Mouse (Mus musculus): ENCODE data around the gene Mthfd2l. TPM values are rescaled to one million over a fixed set of nuclear protein-coding genes. Genes with fewer than 3 reads are reported as not detected.

Mthfd2l gene
- 98.7 and 108 TPM in 2 replicates for polyA plus RNA-seq (2014; fragmentation: Nextera tagmentation; extraction: Ambion mirVana)

DNA sequence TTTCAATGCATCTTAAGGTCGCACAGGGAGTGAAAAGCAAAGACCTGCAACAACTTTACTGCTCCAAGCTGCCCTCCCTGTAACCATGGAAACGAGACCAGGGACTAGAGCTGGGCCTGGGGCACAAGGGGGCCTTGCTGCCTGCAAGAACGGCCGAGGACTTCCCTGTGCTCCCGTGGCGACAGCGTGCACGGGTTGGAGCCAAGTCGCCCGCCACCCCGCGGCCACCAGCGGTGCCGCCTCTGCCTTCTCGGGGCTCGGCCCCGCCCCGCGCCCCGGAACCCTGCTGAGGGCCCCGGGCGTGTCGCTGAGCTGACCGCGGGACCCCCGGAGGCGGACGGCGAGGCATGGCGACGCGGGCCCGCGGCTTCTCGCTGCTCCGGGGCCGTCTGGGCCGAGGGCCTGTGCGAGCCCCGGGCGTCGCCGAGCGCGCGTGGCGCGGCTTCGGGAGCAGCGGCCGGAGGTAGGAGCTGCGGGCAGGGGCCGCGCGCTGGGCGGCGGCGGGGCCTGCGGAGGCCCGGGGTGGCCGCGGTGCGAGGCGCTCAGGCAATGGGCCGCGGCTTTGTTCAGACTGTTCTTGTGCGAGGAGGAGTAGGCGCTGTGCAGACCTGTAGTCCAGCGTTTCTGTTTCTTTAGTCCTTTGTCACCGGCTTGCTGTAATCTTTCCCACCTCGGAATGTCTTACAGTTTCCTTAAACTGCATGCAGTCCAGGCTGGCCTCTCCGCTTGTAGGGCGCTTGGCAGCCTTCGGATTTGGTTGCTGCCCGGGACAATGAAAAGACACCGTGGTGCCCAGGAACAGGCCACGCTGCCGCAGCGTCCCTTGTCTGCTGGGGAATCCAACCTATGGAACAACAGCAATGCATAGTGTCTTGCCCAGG is at the start of gene Mthfd2l:
Gene Mthfd2l, plus strand, starts transcription at position 147 of the 881 bp plus-strand sequence.
- ATAC-seq (ENCODE audit: low read depth), result peak; percentile 99
- Histone ChIP-seq H3K4me1 (ENCODE audit: control insufficient read depth, insufficient read depth, low read length) (peaks cover 7% of the 10 kb centered on the region), H3K27me3 (ENCODE audit: control insufficient read depth, insufficient read depth, low read length) (no peaks in the 10 kb centered on the region), H3K36me3 (ENCODE audit: control insufficient read depth, insufficient read depth, low read length) (0 out of 2 replicates have a peak, but pooled peaks cover 3% of the 10 kb centered on the region), H3K9me3 (ENCODE audit: control insufficient read depth, low read length) (no peaks in the 10 kb centered on the region), H3K9ac (replicated peaks; ENCODE audit: low read depth, low read length) (peak within 1 kb of the TSS; percentile 94), H3K4me3 (ENCODE audit: low read depth, low read length) (peak within 1 kb of the TSS; percentile 63), H3K4me2 (ENCODE audit: low read depth, low read length) (peak within 1 kb of the TSS; percentile 61), H3K27ac (ENCODE audit: low read depth, low read length) (peak within 1 kb of the TSS; percentile 97)
- WGBS, result under 1% methylated on average over 79 of the region's 79 CpGs

DNA sequence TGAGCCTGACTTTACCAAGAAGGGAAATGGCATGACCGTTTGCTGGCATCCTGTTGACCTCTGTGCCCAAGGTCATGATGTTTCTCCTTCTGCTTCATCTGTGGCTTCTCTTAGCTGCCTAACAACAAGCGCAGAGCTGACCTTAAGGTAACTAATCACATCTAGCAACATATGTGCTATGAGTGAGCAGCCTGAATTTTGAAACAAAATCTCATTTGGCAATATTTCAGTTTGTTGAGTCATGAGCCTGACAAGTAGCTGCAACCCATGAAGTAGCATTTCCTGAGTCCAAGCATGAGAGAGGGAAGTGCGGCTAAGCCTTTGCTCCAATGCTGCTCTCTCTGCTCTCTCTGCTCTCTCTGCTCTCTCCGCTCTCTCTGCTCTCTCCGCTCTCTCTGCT is 49.2 kb upstream of the Mthfd2l start:
- WGBS, result 90% methylated on average over 5 of the region's 5 CpGs
- H3K4me1 ChIP-seq (ENCODE audit: control insufficient read depth, insufficient read depth, low read length), result no peaks in the 10 kb centered on the region

GRCm38 (mm10) chr5:90882146-90882545 is 48.8 kb upstream of the Mthfd2l start:
- no peak overlapping the region for H3K4me2 ChIP-seq (ENCODE audit: low read depth, low read length)
- H3K36me3 ChIP-seq (ENCODE audit: control insufficient read depth, insufficient read depth, low read length), result no peaks in the 10 kb centered on the region
- no peaks in the 10 kb centered on the region for H3K9me3 ChIP-seq (ENCODE audit: control insufficient read depth, low read length)
- H3K27ac ChIP-seq (ENCODE audit: low read depth, low read length), result no peak overlapping the region
- WGBS, result 84% methylated on average over 5 of the region's 5 CpGs
- H3K27me3 ChIP-seq (ENCODE audit: control insufficient read depth, insufficient read depth, low read length), result no peaks in the 10 kb centered on the region
- no peaks in the 10 kb centered on the region for H3K4me1 ChIP-seq (ENCODE audit: control insufficient read depth, insufficient read depth, low read length)
- H3K4me3 ChIP-seq (ENCODE audit: low read depth, low read length), result no peak overlapping the region
- no peak for ATAC-seq (ENCODE audit: low read depth)
- no peak overlapping the region for H3K9ac ChIP-seq (replicated peaks; ENCODE audit: low read depth, low read length)

More for the DNA sequence above, 49.2 kb upstream of the Mthfd2l start:
- no peak overlapping the region for H3K9ac ChIP-seq (replicated peaks; ENCODE audit: low read depth, low read length)
- H3K27ac ChIP-seq (ENCODE audit: low read depth, low read length), result no peak overlapping the region
- no peak for ATAC-seq (ENCODE audit: low read depth)
- H3K4me3 ChIP-seq (ENCODE audit: low read depth, low read length), result no peak overlapping the region
- no peaks in the 10 kb centered on the region for H3K27me3 ChIP-seq (ENCODE audit: control insufficient read depth, insufficient read depth, low read length)
- H3K36me3 ChIP-seq (ENCODE audit: control insufficient read depth, insufficient read depth, low read length), result no peaks in the 10 kb centered on the region
- H3K9me3 ChIP-seq (ENCODE audit: control insufficient read depth, low read length), result no peaks in the 10 kb centered on the region
- no peak overlapping the region for H3K4me2 ChIP-seq (ENCODE audit: low read depth, low read length)

- Histone ChIP-seq H3K36me3 (ENCODE audit: control insufficient read depth, insufficient read depth, low read length) (no peaks in the 10 kb centered on the region), H3K9me3 (ENCODE audit: control insufficient read depth, low read length) (no peaks in the 10 kb centered on the region), H3K27me3 (ENCODE audit: control insufficient read depth, insufficient read depth, low read length) (no peaks in the 10 kb centered on the region), H3K4me2 (ENCODE audit: low read depth, low read length) (no peak overlapping the region), H3K4me3 (ENCODE audit: low read depth, low read length) (no peak overlapping the region), H3K4me1 (ENCODE audit: control insufficient read depth, insufficient read depth, low read length) (no peaks in the 10 kb centered on the region), H3K9ac (replicated peaks; ENCODE audit: low read depth, low read length) (no peak overlapping the region), H3K27ac (ENCODE audit: low read depth, low read length) (no peak overlapping the region)
- ATAC-seq (ENCODE audit: low read depth), result no peak
- WGBS, result 76% methylated on average over 2 of the region's 2 CpGs
These were observed 46.2 kb upstream of the Mthfd2l start for GRCm38 (mm10) chr5:90884628-90885242.

- no peak overlapping the region for H3K4me3 ChIP-seq (ENCODE audit: low read depth, low read length)
- no peaks in the 10 kb centered on the region for H3K9me3 ChIP-seq (ENCODE audit: control insufficient read depth, low read length)
- no peak overlapping the region for H3K9ac ChIP-seq (replicated peaks; ENCODE audit: low read depth, low read length)
- no peaks in the 10 kb centered on the region for H3K36me3 ChIP-seq (ENCODE audit: control insufficient read depth, insufficient read depth, low read length)
- no peak overlapping the region for H3K27ac ChIP-seq (ENCODE audit: low read depth, low read length)
- no peak for ATAC-seq (ENCODE audit: low read depth)
- WGBS, result 90% methylated on average over 5 of the region's 5 CpGs
- H3K4me2 ChIP-seq (ENCODE audit: low read depth, low read length), result no peak overlapping the region
- H3K4me1 ChIP-seq (ENCODE audit: control insufficient read depth, insufficient read depth, low read length), result no peaks in the 10 kb centered on the region
- no peaks in the 10 kb centered on the region for H3K27me3 ChIP-seq (ENCODE audit: control insufficient read depth, insufficient read depth, low read length)
These were observed 42.3 kb upstream of the Mthfd2l start for GRCm38 (mm10) chr5:90888661-90889060.

DNA sequence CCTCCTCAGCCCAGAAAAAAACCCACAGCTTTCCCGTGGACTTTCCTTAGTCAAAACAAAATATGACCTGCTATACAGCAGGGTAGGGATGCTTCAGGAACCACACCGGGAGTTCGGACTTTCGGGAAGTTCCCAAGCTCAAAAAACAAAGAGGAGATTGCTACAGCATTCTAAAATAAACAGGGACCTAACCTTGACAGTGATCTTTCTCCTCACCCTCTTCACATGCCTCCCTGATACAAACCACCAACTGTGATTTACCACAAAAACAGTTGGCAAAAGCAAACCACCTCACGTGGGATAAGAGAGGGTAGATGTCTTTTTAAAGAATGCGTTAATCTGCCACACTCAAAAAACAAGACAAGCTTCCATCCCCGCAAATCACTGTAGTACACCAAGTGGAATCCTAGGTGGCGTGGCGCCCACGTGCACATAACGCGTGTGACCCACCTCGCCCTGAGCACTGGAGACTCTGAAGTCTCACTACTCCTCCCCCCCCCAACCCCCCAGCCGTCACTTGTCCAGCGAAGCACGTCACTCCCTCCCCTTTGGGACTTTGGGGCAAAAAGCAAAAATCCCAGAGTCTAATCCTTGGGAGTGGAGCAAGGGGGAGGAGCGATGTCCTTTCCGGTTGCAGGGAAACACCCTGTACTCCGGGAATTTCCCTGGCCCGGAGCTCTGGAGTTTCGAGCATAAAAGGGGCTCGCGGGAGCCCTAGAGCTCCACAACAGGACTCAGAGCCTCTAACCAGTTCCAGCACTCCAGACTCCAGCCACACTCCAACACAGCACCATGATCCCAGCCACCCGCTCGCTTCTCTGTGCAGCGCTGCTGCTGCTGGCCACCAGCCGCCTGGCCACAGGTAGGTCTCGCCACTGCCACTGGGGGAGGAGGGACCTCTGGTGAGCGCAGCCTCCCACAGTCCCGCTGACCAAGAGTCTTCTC is 40.1 kb upstream of the Mthfd2l start, which contains the start of gene Cxcl1:
Gene Cxcl1, plus strand, starts transcription at position 723 of the 945 bp plus-strand sequence.
- Histone ChIP-seq H3K4me3 (ENCODE audit: low read depth, low read length) (peak within 1 kb of the TSS; percentile 37), H3K36me3 (ENCODE audit: control insufficient read depth, insufficient read depth, low read length) (no peaks in the 10 kb centered on the region), H3K4me1 (ENCODE audit: control insufficient read depth, insufficient read depth, low read length) (no peaks in the 10 kb centered on the region), H3K4me2 (ENCODE audit: low read depth, low read length) (peak within 1 kb of the TSS; percentile 71), H3K9ac (replicated peaks; ENCODE audit: low read depth, low read length) (peak within 1 kb of the TSS; percentile 54), H3K27ac (ENCODE audit: low read depth, low read length) (no peak within 1 kb of the TSS), H3K27me3 (ENCODE audit: control insufficient read depth, insufficient read depth, low read length) (no peaks in the 10 kb centered on the region), H3K9me3 (ENCODE audit: control insufficient read depth, low read length) (no peaks in the 10 kb centered on the region)
- 8% methylated on average over 30 of the region's 30 CpGs for WGBS
- ATAC-seq (ENCODE audit: low read depth), result peak; percentile 92

DNA sequence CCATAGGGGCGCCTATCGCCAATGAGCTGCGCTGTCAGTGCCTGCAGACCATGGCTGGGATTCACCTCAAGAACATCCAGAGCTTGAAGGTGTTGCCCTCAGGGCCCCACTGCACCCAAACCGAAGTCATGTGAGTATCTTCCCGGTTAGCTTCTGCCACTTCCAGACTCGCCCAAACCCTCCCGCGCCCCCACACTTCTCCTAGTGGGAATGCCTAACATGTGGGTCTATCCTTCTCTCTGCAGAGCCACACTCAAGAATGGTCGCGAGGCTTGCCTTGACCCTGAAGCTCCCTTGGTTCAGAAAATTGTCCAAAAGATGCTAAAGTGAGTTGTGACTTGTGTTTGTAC is 39.5 kb upstream of the Mthfd2l start:
- no peak for ATAC-seq (ENCODE audit: low read depth)
- Histone ChIP-seq H3K27ac (ENCODE audit: low read depth, low read length) (no peak overlapping the region), H3K9me3 (ENCODE audit: control insufficient read depth, low read length) (no peaks in the 10 kb centered on the region), H3K4me3 (ENCODE audit: low read depth, low read length) (peak overlapping the region; percentile 37), H3K4me2 (ENCODE audit: low read depth, low read length) (peak overlapping the region; percentile 71), H3K9ac (replicated peaks; ENCODE audit: low read depth, low read length) (peak overlapping the region; percentile 54), H3K4me1 (ENCODE audit: control insufficient read depth, insufficient read depth, low read length) (no peaks in the 10 kb centered on the region), H3K36me3 (ENCODE audit: control insufficient read depth, insufficient read depth, low read length) (no peaks in the 10 kb centered on the region), H3K27me3 (ENCODE audit: control insufficient read depth, insufficient read depth, low read length) (no peaks in the 10 kb centered on the region)
- 29% methylated on average over 10 of the region's 10 CpGs for WGBS

GRCm38 (mm10) chr5:90894231-90894630 is 36.7 kb upstream of the Mthfd2l start:
- H3K27me3 ChIP-seq (ENCODE audit: control insufficient read depth, insufficient read depth, low read length), result no peaks in the 10 kb centered on the region
- WGBS, result 72% methylated on average over 8 of the region's 8 CpGs
- no peak overlapping the region for H3K4me3 ChIP-seq (ENCODE audit: low read depth, low read length)
- no peaks in the 10 kb centered on the region for H3K9me3 ChIP-seq (ENCODE audit: control insufficient read depth, low read length)
- no peaks in the 10 kb centered on the region for H3K36me3 ChIP-seq (ENCODE audit: control insufficient read depth, insufficient read depth, low read length)
- no peak for ATAC-seq (ENCODE audit: low read depth)
- H3K27ac ChIP-seq (ENCODE audit: low read depth, low read length), result no peak overlapping the region
- H3K9ac ChIP-seq (replicated peaks; ENCODE audit: low read depth, low read length), result no peak overlapping the region
- no peaks in the 10 kb centered on the region for H3K4me1 ChIP-seq (ENCODE audit: control insufficient read depth, insufficient read depth, low read length)
- no peak overlapping the region for H3K4me2 ChIP-seq (ENCODE audit: low read depth, low read length)

All from neural tube, embryonic 14.5 days (tissue).